In genomic region chr9:51764041-51764875, GRCm38 (mm10) we compare ENCODE assay signal across 8 mouse cellular contexts. TPM values are rescaled to one million over a fixed set of nuclear protein-coding genes. Genes with fewer than 3 reads are reported as not detected.
A peak's percentile ranks its signal among the peaks of the same experiment; 100 is the strongest.
DNase-seq lines count a peak whose midpoint lies in the region; ATAC-seq and TF ChIP-seq lines count a peak whose summit lies in the region.

No protein-coding gene starts in this region.

- TF ChIP-seq RAD21 in CH12.LX (IDR thresholded peaks at IDR 0.05; ENCODE audit: low read depth, low read length): peak; percentile 32

- dilution Hi-C loops in CH12.LX (cut with MboI; ENCODE audit: extremely low pct_ligation_motif_present, extremely low pct_unique_long_range_greater_than_20kb, low sequenced_read_pairs): no loop called here

- peak overlapping the region; percentile 73 for H3K4me2 ChIP-seq in CH12.LX (ENCODE audit: insufficient read depth, low read depth, poor library complexity, severe bottlenecking)
- peak overlapping the region; percentile 94 for H3K4me2 ChIP-seq in hindbrain, embryonic 15.5 days
- H3K4me2 ChIP-seq in liver, embryonic 11.5 days: peak overlapping the region; percentile 97
- peak overlapping the region; percentile 78 for H3K4me2 ChIP-seq in neural tube, embryonic 14.5 days (ENCODE audit: low read depth, low read length)

- H3K79me2 ChIP-seq in CH12.LX (replicated peaks; ENCODE audit: control insufficient read depth, extremely low read depth, insufficient read depth, poor library complexity, severe bottlenecking): no peaks in the 10 kb centered on the region

- no peaks in the 10 kb centered on the region for H3K9me3 ChIP-seq in CH12.LX (replicated peaks; ENCODE audit: low read length)
- no peaks in the 10 kb centered on the region for H3K9me3 ChIP-seq in hindbrain, embryonic 15.5 days
- no peaks in the 10 kb centered on the region for H3K9me3 ChIP-seq in liver, embryonic 11.5 days (ENCODE audit: control insufficient read depth, low read length)
- H3K9me3 ChIP-seq in neural tube, embryonic 14.5 days (ENCODE audit: control insufficient read depth, low read length): no peaks in the 10 kb centered on the region

- TF ChIP-seq EP300 in CH12.LX (IDR thresholded peaks at IDR 0.05; ENCODE audit: low read length): no peak

- no peak overlapping the region for H3K27ac ChIP-seq in CH12.LX (ENCODE audit: insufficient read depth, low read depth)
- peak overlapping the region; percentile 97 for H3K27ac ChIP-seq in hindbrain, embryonic 15.5 days (replicated peaks)
- H3K27ac ChIP-seq in liver, embryonic 11.5 days (ENCODE audit: low read depth, low read length): no peak overlapping the region
- H3K27ac ChIP-seq in neural tube, embryonic 14.5 days (ENCODE audit: low read depth, low read length): peak overlapping the region; percentile 81

- no peaks in the 10 kb centered on the region for H3K36me3 ChIP-seq in CH12.LX (replicated peaks in 1 of 2; ENCODE audit: control insufficient read depth in 1 of 2, insufficient read depth in 1 of 2, low read length in 1 of 2)
- H3K36me3 ChIP-seq in hindbrain, embryonic 15.5 days: no peaks in the 10 kb centered on the region
- no peaks in the 10 kb centered on the region for H3K36me3 ChIP-seq in liver, embryonic 11.5 days (ENCODE audit: control insufficient read depth, insufficient read depth, low read length)
- no peaks in the 10 kb centered on the region for H3K36me3 ChIP-seq in neural tube, embryonic 14.5 days (ENCODE audit: control insufficient read depth, insufficient read depth, low read length)

- peaks cover 0 to 11% of the 10 kb centered on the region in 2 experiments; a peak in 2 of 4 replicates for H3K4me1 ChIP-seq in CH12.LX (ENCODE audit: control insufficient read depth in 1 of 2, insufficient read depth in 2 of 2)
- peaks cover 28% of the 10 kb centered on the region for H3K4me1 ChIP-seq in hindbrain, embryonic 15.5 days (replicated peaks)
- peaks cover 7% of the 10 kb centered on the region for H3K4me1 ChIP-seq in liver, embryonic 11.5 days (replicated peaks; ENCODE audit: control insufficient read depth, insufficient read depth, low read length)
- peaks cover 4% of the 10 kb centered on the region; the same call in 1 of the 2 replicates for H3K4me1 ChIP-seq in neural tube, embryonic 14.5 days (ENCODE audit: control insufficient read depth, insufficient read depth, low read length)

- peak; percentile 9; the same call in 1 of the 2 replicates for ATAC-seq in frontal cortex, adult (ENCODE audit: low TSS enrichment)
- peak; percentile 55 for ATAC-seq in hindbrain, embryonic 15.5 days (ENCODE audit: low FRiP score, low read depth)
- no peak for ATAC-seq in liver, embryonic 11.5 days (replicated peaks; ENCODE audit: low FRiP score)
- ATAC-seq in neural tube, embryonic 14.5 days (ENCODE audit: low read depth): peak; percentile 42
- no peak for ATAC-seq in megakaryocyte-erythroid progenitor cell, adult 5-6 weeks (replicated peaks; ENCODE audit: low FRiP score, low TSS enrichment, poor library complexity, severe bottlenecking)

- TF ChIP-seq CTCF in CH12.LX (conservative IDR thresholded peaks at IDR 0.05 in 1 of 2, IDR thresholded peaks at IDR 0.05 in 1 of 2; ENCODE audit: low read depth in 2 of 2, low read length in 2 of 2): peak in 1 of 2 experiments; percentile 22; a peak in 1 of 4 replicates

- H3K27me3 ChIP-seq in CH12.LX (replicated peaks): peaks cover 18% of the 10 kb centered on the region
- no peaks in the 10 kb centered on the region for H3K27me3 ChIP-seq in hindbrain, embryonic 15.5 days
- H3K27me3 ChIP-seq in liver, embryonic 11.5 days (replicated peaks; ENCODE audit: control insufficient read depth, insufficient read depth, low read length): peaks cover 56% of the 10 kb centered on the region
- H3K27me3 ChIP-seq in neural tube, embryonic 14.5 days (ENCODE audit: control insufficient read depth, insufficient read depth, low read length): no peaks in the 10 kb centered on the region

- TF ChIP-seq POLR2A in CH12.LX (IDR thresholded peaks at IDR 0.05; ENCODE audit: low read depth, low read length): no peak

- H3K9ac ChIP-seq in CH12.LX (ENCODE audit: insufficient read depth, low read depth): peak overlapping the region; percentile 42
- H3K9ac ChIP-seq in hindbrain, embryonic 15.5 days: peak overlapping the region; percentile 98
- peak overlapping the region; percentile 46 for H3K9ac ChIP-seq in liver, embryonic 11.5 days (ENCODE audit: low read depth, low read length)
- peak overlapping the region; percentile 87 for H3K9ac ChIP-seq in neural tube, embryonic 14.5 days (replicated peaks; ENCODE audit: low read depth, low read length)

- 4% methylated on average over 12 of the region's 12 CpGs for WGBS in hindbrain, embryonic 15.5 days
- WGBS in liver, embryonic 11.5 days: 14% methylated on average over 12 of the region's 12 CpGs
- 5% methylated on average over 12 of the region's 12 CpGs for WGBS in neural tube, embryonic 14.5 days

- DNase-seq in frontal cortex, postnatal 25 days (ENCODE audit: low spot score in 2 of 2): no peak
- peak; percentile 7 for DNase-seq in CH12.LX (ENCODE audit: extremely low read depth)
- DNase-seq in cerebellum, postnatal 14 days: peak; percentile 53 to 60
- DNase-seq in liver, embryonic 11.5 days (ENCODE audit: low spot score): no peak

- peak overlapping the region; percentile 10 to 71 (median 65) for H3K4me3 ChIP-seq in CH12.LX (replicated peaks in 1 of 3; ENCODE audit: low read depth in 2 of 3, low read length in 2 of 3, poor library complexity in 1 of 3)
- peak overlapping the region; percentile 97 for H3K4me3 ChIP-seq in hindbrain, embryonic 15.5 days
- H3K4me3 ChIP-seq in liver, embryonic 11.5 days (ENCODE audit: low read depth, low read length): peak overlapping the region; percentile 68
- H3K4me3 ChIP-seq in neural tube, embryonic 14.5 days (ENCODE audit: low read depth, low read length): peak overlapping the region; percentile 74

- in situ Hi-C loops in CH12.LX (cut with MboI; ENCODE audit: low pct_ligation_motif_present, low pct_unique_long_range_greater_than_20kb, low sequenced_read_pairs): loop anchor here (25.0 kb wide), 2 partner anchors 427 to 602 kb away; partner anchors contain the start of genes 1810046K07Rik and Gm32742

TF ChIP-seq in CH12.LX, 34 proteins besides CTCF, POLR2A, EP300 and RAD21:
- TF ChIP-seq RCOR1 (conservative IDR thresholded peaks at IDR 0.05; ENCODE audit: low read depth, low read length): no peak
- TF ChIP-seq ZNF384 (IDR thresholded peaks at IDR 0.05; ENCODE audit: low read depth, low read length): peak; percentile 76
- peak; percentile 74 for TF ChIP-seq CHD2 (IDR thresholded peaks at IDR 0.05; ENCODE audit: low read length)
- no peak for TF ChIP-seq CHD1 (IDR thresholded peaks at IDR 0.05; ENCODE audit: low read depth, low read length)
- no peak for TF ChIP-seq USF2 (conservative IDR thresholded peaks at IDR 0.05; ENCODE audit: low read depth, low read length)
- TF ChIP-seq SIN3A (IDR thresholded peaks at IDR 0.05; ENCODE audit: low read length): no peak
- TF ChIP-seq JUND (conservative IDR thresholded peaks at IDR 0.05; ENCODE audit: low read depth, low read length): no peak

RNA-seq across cellular contexts. Expression of gene Arhgap20, which starts 0.9 kb away (rescaled TPM):
- 0.50 and 0.93 TPM in 2 replicates for total RNA-seq in CH12.LX (2012; rRNA removed)
- 0.54 and 0.65 TPM in 2 replicates for total RNA-seq in CH12.LX (2014; rRNA removed)
- polyA plus RNA-seq in CH12.LX (2012; ENCODE audit: insufficient read length, low read depth): 0.60 TPM in 2 replicates
- 21.9 and 22.8 TPM in 2 replicates for polyA plus RNA-seq in hindbrain, embryonic 15.5 days (2015; fragmentation: Nextera tagmentation; extraction: Ambion mirVana)
- 0.29 and 0.38 TPM in 2 replicates for polyA plus RNA-seq in liver, embryonic 11.5 days (2014; fragmentation: Nextera tagmentation; extraction: Ambion mirVana)
- 39.1 and 49.6 TPM in 2 replicates for polyA plus RNA-seq in neural tube, embryonic 14.5 days (2014; fragmentation: Nextera tagmentation; extraction: Ambion mirVana)
- 0.37 TPM in 1 of 2 replicates, not detected in the other for total RNA-seq in megakaryocyte-erythroid progenitor cell, adult 5-6 weeks (2014; fragmentation: Nextera tagmentation)
- total RNA-seq in megakaryocyte-erythroid progenitor cell, adult 5-6 weeks (2017): not detected in 2 replicates

Comparison
In these comparisons a context has a peak if more than half of its experiments do, and no peak if none do; other contexts are left out.
1. ATAC-seq: peak in frontal cortex, adult (single experiment), hindbrain, embryonic 15.5 days (single experiment) and neural tube, embryonic 14.5 days (single experiment); none in liver, embryonic 11.5 days (single experiment) and megakaryocyte-erythroid progenitor cell, adult 5-6 weeks (single experiment).
2. DNase-seq: peak in CH12.LX (single experiment) and cerebellum, postnatal 14 days (2 of 2); none in frontal cortex, postnatal 25 days (0 of 2) and liver, embryonic 11.5 days (single experiment).
3. H3K27ac ChIP-seq: peak in hindbrain, embryonic 15.5 days (single experiment) and neural tube, embryonic 14.5 days (single experiment); none in CH12.LX (single experiment) and liver, embryonic 11.5 days (single experiment).
4. H3K9ac ChIP-seq: peak in every context shown above with its lines; median percentile 98 in hindbrain, embryonic 15.5 days; 87 in neural tube, embryonic 14.5 days; 46 in liver, embryonic 11.5 days; 42 in CH12.LX.
5. RNA of gene Arhgap20, which starts 0.9 kb away (polyA plus RNA-seq): 39.1 to 49.6 TPM in neural tube, embryonic 14.5 days and 21.9 to 22.8 TPM in hindbrain, embryonic 15.5 days; 0.60 TPM in CH12.LX and 0.29 to 0.38 TPM in liver, embryonic 11.5 days; every median in the first group is over 10 times any median in the second.
6. Peak in every context shown above with its lines, with median percentiles within 50 percentile points of each other: H3K4me2 ChIP-seq and H3K4me3 ChIP-seq.